Mouse (Mus musculus) cerebellum, postnatal 4 days (tissue): Measurements from ENCODE around the gene Tmem230.
"Not testable (repeated sequence)": the region's sequence is repeated elsewhere in the genome, so short reads cannot be mapped to it uniquely, and the experiment has no call there.

Experiments used
- DNase-seq, 2 experiments: peaks; one replicate each; pipeline ENCODE4 v3.0.0; 2022; ENCODE audit warnings: low spot score in 2 of 2, mixed read lengths in 1 of 2

Gene Tmem230

DNA sequence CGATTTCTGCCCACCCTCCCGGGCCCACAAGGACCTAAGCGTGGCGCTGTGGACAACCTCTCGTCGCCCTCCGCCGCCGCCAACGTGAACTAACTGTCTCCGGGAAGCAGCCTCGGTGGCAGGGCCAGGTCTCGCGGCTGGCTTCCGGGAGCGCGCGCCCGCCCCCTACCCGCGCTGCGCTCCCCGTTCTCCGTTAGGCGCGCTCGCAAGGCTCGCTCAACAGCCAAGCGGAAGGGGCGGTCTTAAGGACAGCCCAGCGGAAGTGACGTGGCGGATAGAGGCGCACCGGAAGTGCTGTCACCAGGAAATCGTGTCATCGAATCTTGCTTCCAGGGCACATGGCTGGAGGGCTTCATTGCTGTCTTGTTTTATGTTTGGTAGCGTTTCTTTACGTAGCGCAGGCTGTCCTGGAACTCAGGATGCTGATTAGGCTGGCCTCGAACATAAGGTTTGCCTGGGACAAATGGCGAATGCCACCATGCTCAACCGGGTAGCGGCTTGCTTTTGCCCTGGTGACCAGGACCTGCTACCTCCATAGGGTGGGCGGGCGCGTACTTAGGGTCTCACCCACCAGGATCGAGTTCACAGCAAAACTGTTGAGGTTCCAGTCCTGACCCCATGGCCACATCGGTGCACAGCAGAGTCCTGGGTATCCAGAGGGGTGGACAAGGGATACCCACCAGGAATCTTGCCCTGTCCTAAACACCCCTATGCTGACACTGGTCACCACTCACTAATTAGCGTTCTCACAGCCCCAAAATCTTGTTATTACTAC lies at the start of gene Tmem230:
Gene Tmem230 (minus strand): TSS at position 269 of the 775 bp plus-strand sequence.
- DNase-seq: peak; percentile 82 to 91

DNA sequence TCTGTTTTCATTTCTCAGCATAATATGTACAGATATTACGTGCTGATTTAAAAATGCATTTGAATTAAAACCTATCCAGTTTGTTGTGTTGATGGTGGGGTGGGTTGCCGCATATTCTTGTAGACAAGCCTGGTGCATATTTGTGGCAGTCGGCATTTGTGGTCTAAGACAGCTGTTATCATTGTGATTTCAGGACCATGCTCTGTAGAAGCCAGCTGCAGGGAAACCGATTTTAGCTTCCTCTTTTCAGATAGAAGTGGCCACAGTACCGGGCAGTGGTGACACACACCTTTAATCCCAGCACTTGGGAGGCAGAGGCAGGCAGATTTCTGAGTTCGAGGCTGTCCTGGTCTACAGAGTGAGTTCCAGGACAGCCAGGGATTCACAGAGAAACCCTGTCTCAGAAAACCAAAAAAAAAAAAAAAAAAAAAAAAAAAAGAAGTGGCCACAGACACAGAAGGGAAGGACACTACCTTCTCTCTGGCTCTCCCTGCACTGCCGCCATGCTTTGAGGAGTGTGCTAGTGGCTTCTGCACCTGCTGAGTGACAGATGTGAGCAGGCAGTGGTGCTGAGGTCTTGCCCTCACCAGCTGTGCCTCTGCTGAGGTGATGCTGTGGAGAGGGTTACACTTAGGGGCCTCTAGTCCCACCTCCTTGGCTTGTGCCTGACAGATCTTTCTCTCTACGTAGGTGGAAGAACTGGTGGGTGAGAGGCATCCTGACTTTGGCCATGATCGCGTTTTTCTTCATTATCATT lies 46.3 kb upstream of the Tmem230 start:
- DNase-seq: no peak

DNA sequence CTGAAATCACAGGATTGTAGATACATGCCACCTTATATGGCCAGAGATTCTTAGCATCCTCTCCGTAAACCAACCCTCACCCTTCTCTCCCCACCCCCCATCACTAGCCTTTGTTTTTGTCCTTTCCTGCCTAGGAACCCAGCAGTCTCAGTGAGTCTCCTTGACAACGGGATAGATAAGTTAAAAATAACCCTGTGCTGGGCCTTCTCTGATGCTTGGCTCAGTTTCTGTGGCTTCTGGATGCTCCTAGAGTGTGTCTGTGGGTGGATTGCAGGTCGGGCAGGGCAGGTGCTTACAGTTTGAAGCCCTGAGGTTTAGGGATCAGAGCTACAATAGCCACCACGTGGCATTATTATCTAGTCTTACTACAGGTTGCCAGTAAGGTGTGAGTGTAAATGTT lies 44.5 kb upstream of the Tmem230 start:
- DNase-seq: no peak

DNA sequence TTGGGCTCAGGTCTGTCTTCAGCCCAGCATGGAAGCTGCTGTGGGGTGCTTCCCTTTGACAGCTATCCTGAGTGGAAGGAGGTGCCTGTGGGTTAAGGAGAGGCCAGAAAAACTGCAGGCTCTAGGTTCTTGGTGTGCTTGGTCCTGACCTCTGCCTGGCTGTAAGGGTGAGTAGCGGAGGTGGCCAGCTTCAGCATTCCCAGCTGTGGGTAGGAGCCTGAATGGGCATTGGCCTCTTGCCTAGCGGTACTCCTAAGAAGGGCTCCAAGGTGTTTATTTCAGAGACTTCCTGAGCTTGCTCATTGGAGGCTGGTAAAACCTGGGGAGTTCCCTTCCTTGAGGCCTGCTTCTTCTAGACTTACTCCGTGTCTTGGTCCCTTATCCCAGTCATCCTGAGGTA lies 43.7 kb upstream of the Tmem230 start:
- DNase-seq: no peak

DNA sequence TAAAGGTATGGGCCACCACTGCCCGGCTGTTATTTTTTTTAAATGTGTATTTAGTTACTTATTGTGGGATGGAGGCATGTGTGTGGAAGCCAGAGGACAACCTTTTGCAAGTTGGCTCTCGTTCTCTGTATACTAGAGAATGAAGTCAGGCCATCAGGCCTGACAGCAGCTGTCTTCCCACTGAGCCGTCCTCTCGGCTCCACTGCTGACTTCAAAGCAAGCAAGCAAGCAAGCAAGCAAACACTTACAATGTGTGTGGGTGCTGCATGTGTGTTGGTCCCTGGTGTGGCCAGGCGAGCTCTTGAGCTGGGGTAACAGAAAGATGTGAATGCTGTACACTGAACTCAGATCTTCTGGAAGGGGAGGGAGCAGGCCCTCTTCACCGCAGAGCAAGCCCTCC lies 43.2 kb upstream of the Tmem230 start:
- no peak for DNase-seq

DNA sequence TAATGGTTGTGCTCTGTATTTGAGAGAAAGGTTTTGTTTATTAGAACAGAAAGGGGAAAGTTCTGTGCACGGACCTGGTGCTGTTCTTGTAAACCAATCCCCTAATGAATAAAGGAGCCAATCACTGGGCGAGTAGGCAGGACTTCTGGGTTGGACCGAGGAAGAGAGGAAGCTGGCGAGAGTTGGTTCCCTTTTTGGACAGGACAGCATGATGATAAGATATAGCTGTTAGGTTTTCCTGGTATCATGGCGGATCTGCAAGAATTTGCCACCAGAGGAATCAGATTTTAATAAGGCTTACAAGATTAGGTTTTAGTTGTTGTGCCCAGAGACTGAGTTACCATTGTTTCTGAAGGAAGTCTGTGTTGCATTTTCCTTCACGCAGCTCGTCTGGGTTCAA lies 41.6 kb upstream of the Tmem230 start:
- not testable (repeated sequence) for DNase-seq

DNA sequence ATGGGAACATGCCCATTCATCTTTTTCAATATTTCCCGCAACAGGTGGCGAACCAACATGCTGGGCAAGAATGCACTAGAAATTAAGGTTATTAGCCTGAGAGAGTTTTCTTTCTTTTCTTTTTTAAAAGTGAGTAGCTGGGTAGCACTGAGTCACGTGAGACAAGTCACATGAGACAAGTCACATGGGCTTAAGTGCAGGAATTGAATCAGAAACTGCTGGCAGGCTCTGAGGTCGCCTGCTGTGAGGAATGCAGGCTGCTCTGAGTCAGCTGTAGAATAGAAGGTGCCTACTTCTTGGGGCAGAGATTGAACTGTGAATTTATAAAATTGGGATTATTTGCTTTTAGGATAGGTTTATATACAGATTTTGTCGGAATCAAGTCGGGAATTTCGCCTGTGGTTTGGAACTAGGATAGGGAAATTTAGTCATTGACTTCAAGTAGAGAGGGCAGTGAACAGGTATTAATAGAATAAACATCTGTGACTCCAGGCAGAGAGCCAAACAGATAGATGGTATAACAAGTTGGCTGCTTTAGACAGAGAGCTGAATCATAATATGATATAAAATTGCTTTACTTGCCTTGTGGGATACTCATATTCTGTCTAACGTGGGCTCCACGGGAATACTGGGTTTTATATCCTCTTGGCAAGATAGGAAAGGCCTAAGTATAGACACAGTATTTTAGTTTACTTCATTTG lies 38.9 kb upstream of the Tmem230 start:
- DNase-seq: peak in 1 of 2 experiments; percentile 20

DNA sequence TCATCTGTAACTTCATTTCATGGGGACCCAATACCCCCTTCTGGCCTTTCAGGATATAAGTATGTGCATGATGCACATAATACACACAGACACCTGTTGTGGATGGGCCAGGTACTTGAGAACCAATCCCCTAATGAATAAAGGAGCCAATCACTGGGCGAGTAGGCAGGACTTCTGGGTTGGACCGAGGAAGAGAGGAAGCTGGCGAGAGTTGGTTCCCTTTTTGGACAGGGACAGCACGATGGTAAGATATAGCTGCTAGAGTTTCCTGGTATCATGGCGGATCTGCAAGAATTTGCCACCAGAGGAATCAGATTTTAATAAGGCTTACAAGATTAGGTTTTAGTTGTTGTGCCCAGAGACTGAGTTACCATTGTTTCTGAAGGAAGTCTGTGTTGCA lies 38.1 kb upstream of the Tmem230 start:
- DNase-seq: not testable (repeated sequence)

DNA sequence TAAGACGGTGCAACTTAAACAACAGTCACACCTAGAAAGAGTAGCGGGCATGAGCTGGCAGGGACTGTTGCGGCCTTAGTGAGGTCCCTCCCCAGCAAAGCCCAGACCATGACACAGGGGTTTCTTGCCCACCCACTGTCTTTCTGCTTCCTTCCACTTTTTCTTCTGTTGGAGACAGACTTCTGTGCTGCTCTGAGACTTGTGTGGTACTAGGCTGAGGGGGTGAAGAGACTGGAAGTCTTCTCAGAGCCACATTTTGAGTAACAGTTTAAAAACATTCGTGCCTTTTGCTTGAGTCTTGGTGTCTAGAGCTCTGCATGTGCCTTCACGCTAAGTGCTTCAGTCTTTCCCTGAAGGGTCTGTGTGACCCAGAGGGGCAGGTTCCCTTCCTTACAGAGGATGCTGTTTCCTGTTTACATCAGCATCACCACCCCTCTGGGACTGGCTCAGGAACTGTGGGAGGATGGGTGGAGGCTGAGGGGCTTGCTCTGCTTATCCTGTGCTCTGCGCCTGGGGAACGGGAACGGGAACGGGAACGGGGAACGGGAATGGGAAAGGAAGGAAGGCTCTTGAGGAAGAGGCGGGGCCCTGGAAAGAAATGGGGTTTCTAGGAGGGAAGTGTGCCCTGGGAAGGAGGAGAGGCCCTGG lies 37.0 kb upstream of the Tmem230 start:
- no peak for DNase-seq

DNA sequence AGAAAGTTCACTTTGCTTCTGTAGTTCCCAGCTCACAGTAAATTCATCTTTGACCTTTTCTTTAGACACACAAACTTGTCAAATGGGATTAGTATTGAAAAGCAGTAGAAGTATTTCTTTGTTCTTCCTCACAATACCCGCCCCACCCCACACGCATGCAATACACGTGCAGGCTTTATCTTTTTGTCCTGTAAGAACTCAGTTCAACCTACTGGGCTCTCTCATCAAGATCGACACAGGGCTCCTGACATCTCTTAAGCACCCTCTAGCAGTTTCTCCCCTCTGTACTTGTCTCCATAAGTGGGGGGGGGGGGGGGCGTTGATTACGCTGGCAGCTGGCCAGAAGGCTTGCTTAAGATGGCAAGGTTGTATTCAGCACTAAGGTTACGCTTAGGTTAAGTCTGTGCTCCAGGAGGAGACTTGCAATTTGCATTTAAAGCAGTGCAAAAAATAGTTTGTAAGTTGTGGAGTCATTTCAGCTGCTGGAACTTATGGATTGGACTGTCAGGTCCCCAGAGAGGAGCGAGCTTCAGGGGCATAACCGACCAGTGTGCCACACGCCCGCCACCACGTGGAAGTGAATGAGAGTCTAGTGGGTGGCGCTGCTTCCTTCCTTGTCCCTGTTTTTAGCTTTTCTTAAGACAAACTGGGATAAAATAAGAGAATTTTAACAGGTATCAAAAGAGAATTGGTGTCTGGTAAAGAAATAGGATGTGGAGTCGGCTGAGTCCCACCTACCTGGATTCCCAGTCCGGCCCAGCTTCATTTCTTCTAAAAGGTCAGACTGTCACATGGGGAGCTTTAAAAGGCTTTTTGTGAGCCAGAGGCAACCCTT lies 35.8 kb upstream of the Tmem230 start:
- DNase-seq: no peak

DNA sequence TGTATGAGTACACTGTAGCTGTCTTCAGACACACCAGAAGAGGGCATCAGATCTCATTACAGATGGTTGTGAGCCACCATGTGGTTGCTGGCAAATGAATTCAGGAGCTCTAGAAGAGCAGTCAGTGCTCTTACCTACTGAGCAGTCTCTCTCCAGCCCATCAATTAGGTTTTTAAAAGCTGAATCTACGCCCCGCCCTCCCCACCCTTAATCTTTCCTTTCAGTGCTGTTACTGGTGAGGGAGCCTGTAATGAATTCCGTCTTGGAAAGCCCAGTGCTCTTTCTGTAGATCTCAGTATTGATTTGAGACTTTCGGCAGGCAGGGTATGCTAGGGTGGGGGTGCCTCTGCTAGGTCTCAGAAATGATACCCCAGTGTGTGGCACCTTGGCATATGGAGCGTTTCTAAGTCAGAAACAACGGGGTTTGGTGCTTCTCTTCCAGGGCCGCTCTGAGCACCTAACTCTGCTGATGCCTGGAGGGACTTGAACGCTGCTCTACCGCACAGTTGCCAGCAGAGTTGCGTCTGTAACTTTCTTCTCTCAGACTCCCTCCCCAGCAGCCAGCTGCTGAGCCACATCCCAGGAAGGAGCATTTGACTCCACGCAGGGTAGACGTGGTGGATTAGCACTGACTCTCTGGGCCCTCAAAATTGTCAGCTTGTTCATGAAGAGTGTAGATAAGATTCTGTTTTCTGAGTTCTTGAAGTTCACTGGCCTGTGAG lies 35.0 kb upstream of the Tmem230 start:
- DNase-seq: no peak

DNA sequence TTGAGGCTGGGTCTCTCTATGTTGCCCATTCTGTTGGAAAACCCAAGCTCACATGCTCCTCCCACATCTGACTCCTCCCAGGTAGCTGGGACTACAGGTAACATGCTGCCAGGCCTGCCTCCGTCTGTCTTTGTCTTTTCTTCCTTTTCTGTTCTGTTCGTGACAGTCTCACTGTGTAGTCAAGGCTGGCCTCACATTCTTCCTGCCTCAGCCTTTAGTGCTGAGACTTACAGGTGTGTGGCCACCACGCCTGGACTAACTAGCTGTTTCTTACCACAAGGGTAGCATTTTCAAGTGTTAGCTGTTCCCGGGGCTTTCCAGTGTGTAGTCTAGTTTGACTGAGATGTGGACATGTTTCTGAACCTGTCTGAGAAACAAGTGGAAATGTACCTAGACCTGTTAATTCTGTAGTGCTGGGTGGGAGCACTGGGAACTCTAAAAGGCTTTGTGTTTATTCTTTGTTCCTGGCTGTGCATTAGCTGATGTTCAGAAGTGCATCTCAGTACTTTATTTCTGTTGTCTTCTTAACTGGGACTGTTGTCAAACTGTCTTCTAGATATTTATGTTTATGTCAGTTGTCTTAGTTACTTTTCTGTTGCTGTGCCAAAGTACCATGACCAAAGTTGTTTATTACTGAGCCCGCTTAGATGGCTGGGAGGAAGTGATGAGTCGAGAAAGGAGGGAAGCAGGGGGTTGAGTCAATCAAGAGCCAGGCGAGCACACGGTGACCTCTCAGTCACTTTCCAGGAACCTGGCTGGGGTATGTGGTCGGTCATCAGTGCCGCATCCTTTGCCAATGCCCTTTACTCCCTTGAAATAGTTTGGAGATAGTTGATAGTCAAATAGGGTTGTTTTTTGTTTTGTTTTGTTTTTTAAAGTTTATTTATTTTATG lies 34.2 kb upstream of the Tmem230 start:
- DNase-seq: no peak

DNA sequence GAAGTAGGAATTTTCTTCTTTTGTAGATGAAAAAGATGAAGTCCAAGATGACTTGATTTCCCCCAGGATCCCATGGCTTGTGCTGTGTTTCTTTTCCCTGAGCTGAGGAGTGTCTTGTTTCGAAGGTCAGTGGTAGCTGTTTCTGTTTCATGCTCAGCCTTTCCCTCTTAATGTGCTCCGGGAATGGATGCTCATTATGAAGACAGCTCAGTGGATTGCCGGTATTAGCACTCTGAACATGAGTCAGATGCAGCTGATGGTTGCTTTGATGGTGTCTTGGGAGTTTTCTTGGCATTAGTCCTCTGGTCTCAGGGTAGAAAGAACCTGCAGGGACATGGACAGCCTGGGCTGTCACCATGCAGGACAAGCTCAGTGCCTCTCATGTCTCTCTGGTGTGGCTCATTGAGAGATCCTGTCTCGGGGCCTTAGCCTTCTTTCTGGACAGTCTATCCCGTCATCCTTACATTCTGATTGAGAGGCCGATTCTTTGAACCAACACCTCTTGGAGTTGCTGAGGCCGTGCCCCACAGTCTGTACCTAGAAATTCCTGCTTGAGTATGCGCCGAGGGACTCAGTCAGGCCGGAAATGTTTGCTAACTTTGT lies 33.0 kb upstream of the Tmem230 start:
- DNase-seq: no peak

DNA sequence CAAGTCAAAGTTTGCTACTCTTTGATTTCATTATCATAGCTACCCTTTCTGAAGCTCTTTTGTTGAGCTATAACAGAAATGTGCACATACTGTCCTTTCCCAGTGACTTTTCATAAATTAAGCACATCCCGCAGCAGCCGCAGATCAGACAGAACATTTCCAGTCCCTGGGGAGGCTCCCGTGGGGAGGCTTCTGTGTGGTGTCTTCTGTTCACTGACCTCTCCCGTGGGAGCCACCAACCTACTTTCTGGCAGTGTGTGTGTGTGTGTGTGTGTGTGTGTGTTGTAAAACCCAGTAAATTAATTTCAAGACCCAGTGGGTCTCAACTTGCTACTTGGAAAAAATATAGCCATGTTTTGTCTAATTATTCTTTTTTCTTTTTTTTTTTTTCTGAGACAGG lies 32.4 kb upstream of the Tmem230 start:
- no peak for DNase-seq

DNA sequence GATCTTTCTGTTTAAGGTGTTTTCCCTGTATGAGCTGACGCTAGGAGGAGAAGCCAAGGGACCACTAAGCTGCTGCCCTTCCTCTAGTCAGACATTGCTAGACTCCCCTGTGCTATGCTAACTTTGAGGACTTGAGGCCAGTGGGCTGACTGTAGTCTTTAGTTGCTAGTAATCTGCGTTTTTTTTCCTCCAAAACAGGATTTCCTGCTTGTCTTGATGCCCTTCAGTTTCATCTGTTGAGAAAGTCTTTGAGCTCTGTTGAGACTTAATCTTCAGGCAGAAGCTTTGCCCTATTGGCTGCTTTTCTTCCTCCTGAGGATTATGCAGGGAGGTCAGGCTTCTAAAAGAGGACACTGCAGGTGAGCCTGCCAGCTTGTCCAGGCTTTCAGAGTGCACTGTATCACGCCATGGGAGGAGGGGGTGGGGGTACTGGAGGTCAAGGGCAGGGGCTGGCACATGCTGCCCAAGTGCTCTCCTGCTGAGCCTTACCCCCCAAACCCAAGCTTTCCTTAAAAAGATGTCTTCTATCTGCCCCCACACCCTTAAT lies 31.8 kb upstream of the Tmem230 start:
- no peak for DNase-seq

DNA sequence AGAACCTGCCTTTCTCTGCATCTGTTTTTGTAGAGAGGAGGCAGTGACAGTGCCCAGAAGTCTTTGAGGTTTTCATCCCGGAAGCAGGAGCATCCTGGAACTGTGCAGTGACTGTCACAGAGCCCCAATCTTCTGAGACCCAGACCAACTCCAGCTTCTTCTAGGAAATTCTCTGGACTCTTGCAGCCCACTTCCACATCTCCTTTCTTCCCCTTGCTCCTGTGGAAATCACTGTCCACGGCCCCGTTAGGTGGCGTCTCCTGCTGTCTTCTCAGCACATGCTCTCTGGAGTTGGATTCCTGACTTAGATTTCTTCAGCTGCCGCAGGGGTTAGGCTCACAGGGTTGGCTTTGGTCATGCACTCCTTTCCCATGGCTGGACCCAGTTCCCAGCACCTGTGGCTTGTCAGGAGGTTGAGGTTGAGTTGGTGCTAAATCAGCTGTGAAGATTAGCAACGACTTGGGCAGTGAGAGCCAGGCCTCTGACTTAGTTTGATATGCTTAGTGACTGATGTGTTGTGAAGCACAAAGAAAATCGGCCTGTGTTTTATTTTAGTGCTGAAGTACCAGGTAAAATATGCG lies 30.8 kb upstream of the Tmem230 start:
- no peak for DNase-seq

DNA sequence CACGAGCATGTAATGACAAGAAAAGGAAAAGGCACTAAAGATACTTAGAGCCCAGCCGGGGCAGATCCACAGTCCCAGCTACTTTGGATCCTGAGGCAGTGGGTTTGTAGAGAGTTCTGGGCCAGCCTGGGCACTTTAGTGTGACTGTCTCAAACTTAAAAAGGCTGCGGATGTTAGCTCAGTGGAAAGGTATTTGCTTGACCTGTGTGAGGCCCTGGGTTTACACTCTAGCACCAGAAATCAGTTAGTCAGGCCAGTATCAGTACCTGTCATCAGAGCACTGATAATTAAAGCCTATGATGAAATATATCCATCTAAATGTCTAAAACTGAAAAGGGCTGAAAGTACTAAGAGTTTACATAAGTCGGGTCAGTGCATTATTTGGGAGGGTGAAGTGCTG lies 28.6 kb upstream of the Tmem230 start:
- no peak for DNase-seq

DNA sequence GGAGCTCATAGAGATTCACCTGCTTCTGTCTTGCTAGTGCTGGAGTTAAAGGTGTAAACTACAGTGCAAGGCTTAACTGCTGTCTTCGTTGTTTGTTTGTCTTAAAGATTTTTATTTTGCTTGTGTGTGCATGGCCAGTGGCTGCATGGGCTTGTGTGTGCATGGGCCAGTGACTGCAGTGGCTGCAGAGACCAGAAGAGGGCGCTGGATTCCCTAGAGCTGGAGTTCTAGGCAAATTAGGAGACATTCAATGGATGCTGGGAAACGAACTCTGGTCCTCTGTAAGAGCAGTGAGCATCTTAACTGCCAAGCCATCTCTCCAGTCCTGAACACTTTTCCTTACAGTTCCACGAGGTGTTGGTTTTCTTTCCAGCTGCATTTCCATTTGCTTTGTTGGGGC lies 27.9 kb upstream of the Tmem230 start:
- DNase-seq: no peak
